Mouse (Mus musculus) liver, postnatal 0 days (tissue): ENCODE data around the gene Fcgr1.

ENCODE experiments used
- CTCF ChIP-seq: sonication (generic); IDR thresholded peaks from 2 replicates; pipeline ENCODE4 v1.5.1; 2016; ENCODE audit warnings: antibody characterized with exemption, low read depth
- EP300 ChIP-seq: IDR thresholded peaks from 2 replicates; pipeline ENCODE4 v1.6.1; 2016; ENCODE audit warnings: antibody characterized with exemption, low read depth, mild to moderate bottlenecking

- TF ChIP-seq CTCF (no peak), EP300 (no peak)
Observed at GRCm38 (mm10) chr3:96328730-96329387, 35.1 kb upstream of the Fcgr1 start.
